Mouse (Mus musculus) embryo, embryonic 10.5 days (tissue): Measurements from ENCODE around the gene Usp29.
A peak's percentile ranks its signal among the peaks of the same experiment; 100 is the strongest.
"Not testable (repeated sequence)": the region's sequence is repeated elsewhere in the genome, so short reads cannot be mapped to it uniquely, and the experiment has no call there.

ENCODE experiments used
- DNase-seq: peaks from one replicate; pipeline ENCODE4 v3.0.0-alpha.2; 2015; ENCODE audit warnings: low spot score

The Usp29 gene

GRCm38 (mm10) chr7:6926731-6926995 is 196.3 kb downstream of the Usp29 start:
- no peak for DNase-seq

GRCm38 (mm10) chr7:6929286-6929685 is 198.9 kb downstream of the Usp29 start:
- no peak for DNase-seq

- no peak for DNase-seq
These were observed 204.4 kb downstream of the Usp29 start for GRCm38 (mm10) chr7:6934741-6935140.

- DNase-seq, result peak; percentile 91
These were observed 206.7 kb downstream of the Usp29 start for GRCm38 (mm10) chr7:6937040-6937439.

GRCm38 (mm10) chr7:6940761-6941231 is 210.4 kb downstream of the Usp29 start:
- DNase-seq, result peak; percentile 65

GRCm38 (mm10) chr7:6948061-6948460 is 217.7 kb downstream of the Usp29 start:
- DNase-seq, result not testable (repeated sequence)

GRCm38 (mm10) chr7:6956576-6956975 is 226.2 kb downstream of the Usp29 start:
- DNase-seq, result no peak

GRCm38 (mm10) chr7:6958574-6958973 is 228.2 kb downstream of the Usp29 start:
- DNase-seq, result no peak

- DNase-seq, result no peak
These were observed 243.2 kb downstream of the Usp29 start for GRCm38 (mm10) chr7:6973566-6973965.

GRCm38 (mm10) chr7:6976890-6977289 is 246.5 kb downstream of the Usp29 start:
- no peak for DNase-seq

- not testable (repeated sequence) for DNase-seq
These were observed 264.9 kb downstream of the Usp29 start, which contains the start of gene Aurkc for GRCm38 (mm10) chr7:6995251-6995650. Gene Aurkc, plus strand, starts transcription at chr7:6995300.

GRCm38 (mm10) chr7:6998914-6999313 is 268.5 kb downstream of the Usp29 start:
- DNase-seq, result not testable (repeated sequence)

GRCm38 (mm10) chr7:7005441-7005840 is 275.1 kb downstream of the Usp29 start:
- not testable (repeated sequence) for DNase-seq
